Mouse (Mus musculus) mammary gland, adult 2 months (tissue): ENCODE data around the gene Wipf2. TPM values are rescaled to one million over a fixed set of nuclear protein-coding genes. Genes with fewer than 3 reads are reported as not detected.

Source experiments
- polyA plus RNA-seq: library from polyadenylated mRNA; depleted of rRNA; stranded (reverse); fragments of >200 nt; gene quantifications from 2 replicates; pipeline ENCODE4 v1.2.3, GENCODE M21; 2012; ENCODE audit warnings: low replicate concordance; rRNA removed

The Wipf2 gene
- polyA plus RNA-seq, result 10.4 and 20.9 TPM in 2 replicates

DNA sequence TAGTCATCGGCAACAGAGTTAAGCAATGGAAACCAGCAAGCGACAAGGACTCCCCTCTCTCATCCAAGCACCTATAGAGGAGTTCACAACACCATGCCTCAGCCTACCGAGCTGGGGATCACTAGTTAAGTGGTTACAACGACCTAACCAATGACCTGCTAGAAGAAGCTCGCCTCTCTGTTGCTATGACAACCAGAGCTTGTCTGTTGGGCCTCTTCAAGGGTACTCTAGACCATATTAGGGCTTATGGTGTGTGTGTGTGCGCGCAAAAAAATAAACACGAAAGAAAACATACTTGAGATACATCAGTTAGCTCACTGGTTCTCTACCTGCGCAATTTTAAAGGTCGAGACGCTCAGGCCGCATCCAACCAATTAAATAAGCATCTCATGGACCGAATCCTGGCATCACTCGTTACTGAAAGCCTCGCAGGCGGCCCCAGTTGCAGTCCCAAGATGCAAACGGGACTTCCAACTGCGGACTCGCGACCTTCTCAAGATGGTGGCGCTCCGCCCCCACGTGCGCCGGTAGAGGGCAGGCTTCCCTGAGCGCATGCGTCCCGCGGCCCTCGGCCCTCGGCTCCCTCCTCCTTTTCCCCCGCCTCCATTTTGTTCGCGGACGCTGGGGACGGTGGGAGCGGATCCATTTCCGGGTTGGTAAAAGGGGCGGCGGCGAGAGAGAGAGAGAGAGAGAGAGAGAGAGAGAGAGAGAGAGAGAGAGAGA is at the start of gene Wipf2:
Wipf2 (plus strand) TSS at position 611 of the 723 bp plus-strand sequence.

DNA sequence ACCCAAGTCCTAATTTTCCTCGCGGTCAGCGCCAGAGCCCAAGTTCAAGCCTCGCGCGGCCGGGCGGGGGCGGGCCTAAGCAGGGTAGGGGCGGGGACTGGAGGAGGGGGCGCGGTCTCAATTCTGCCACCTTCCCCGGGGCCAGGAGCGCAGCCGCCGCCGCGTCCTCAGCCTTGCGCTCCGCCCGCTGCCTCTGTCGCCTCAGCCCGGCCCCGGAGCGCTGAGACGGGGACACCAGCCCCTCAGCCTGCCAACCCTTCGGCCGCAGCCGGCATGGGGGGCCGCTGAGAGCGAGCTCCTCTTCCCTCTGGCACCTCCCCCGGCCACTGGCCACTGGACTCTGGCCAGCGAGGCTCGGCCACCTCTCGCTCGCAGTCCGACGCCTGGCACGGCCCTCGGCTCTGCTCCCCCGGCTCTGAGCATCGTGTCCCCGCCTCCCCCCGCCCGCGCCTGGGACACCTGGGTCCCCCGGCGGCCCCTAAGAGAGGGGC is 26.7 kb upstream of the Wipf2 start, which contains the start of gene Rapgefl1:
Rapgefl1 (plus strand) TSS at position 135 of the 491 bp plus-strand sequence.

GRCm38 (mm10) chr11:98907437-98908173 is 44.2 kb downstream of the Wipf2 start, which contains the start of gene Cdc6:
Cdc6 (plus strand) TSS chr11:98907801.

DNA sequence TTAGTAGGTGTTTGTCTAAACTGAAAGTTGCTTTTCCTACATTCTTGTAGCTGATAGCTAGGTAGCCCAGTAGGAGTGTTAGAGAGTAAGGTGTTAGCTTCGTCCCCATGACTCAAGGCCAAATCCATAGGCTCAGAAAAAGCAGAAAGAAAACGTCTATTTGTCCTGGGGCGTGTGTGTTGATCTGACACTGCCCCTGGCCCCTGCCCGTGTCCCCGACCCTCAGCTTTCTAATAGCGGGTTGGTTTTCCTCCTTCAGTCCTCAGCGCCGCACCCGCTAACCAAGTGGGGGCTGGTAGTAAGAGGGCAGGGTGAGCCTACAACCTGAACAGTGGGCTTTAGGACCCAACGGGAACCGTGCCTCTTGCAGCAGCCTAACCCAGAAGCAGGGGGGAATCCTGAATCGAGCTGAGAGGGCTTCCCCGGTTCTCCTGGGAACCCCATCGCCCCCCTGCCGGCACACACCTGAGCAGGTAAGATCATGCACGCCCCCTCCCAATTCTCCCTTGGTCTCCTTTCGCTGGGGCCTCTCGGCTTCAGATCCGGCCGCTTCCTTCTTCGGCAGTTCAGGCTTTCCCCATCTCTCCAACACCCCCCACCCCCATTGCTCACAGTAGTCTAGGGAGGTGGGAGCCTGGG is 64.1 kb downstream of the Wipf2 start, which contains the start of gene Rara:
Rara (plus strand) TSS at position 381 of the 639 bp plus-strand sequence.

Other genes starting within 250 kb of the Wipf2 start
- not detected in 2 replicates for gene Gm12355, start 238.0 kb upstream of the Wipf2 start, polyA plus RNA-seq
- 0.52 TPM in 1 of 2 replicates, not detected in the other for gene Gsdma3, start 237.3 kb upstream of the Wipf2 start, polyA plus RNA-seq
- gene Gsdma2, start 216.9 kb upstream of the Wipf2 start, polyA plus RNA-seq, result not detected in 2 replicates
- 0.05 and 0.52 TPM in 2 replicates for gene Gsdma, start 199.3 kb upstream of the Wipf2 start, polyA plus RNA-seq
- 169 and 195 TPM in 2 replicates for gene Psmd3, start 181.1 kb upstream of the Wipf2 start, polyA plus RNA-seq
- gene Csf3, start 162.4 kb upstream of the Wipf2 start, polyA plus RNA-seq, result 1.1 and 1.7 TPM in 2 replicates
- 75.8 and 98.2 TPM in 2 replicates for gene Med24, start 134.2 kb upstream of the Wipf2 start, polyA plus RNA-seq
- 88.4 and 134 TPM in 2 replicates for gene Thra, start 123.0 kb upstream of the Wipf2 start, polyA plus RNA-seq
- 163 and 226 TPM in 2 replicates for gene Nr1d1, start 88.3 kb upstream of the Wipf2 start, polyA plus RNA-seq
- 38.4 and 55.7 TPM in 2 replicates for gene Msl1, start 68.1 kb upstream of the Wipf2 start, polyA plus RNA-seq
- 37.2 and 39.8 TPM in 2 replicates for gene Casc3, start 58.7 kb upstream of the Wipf2 start, polyA plus RNA-seq
- 11.6 and 16.3 TPM in 2 replicates for gene Rapgefl1, start 26.9 kb upstream of the Wipf2 start, polyA plus RNA-seq
- 0.30 and 0.56 TPM in 2 replicates for gene Cdc6, start 44.2 kb downstream of the Wipf2 start, polyA plus RNA-seq
- gene Rara, start 64.2 kb downstream of the Wipf2 start, polyA plus RNA-seq, result 29.7 and 75.4 TPM in 2 replicates
- 0.14 and 1.6 TPM in 2 replicates for gene Gjd3, start 119.4 kb downstream of the Wipf2 start, polyA plus RNA-seq
- 1.7 and 2.0 TPM in 2 replicates for gene Top2a, start 160.6 kb downstream of the Wipf2 start, polyA plus RNA-seq
- gene Igfbp4, start 177.6 kb downstream of the Wipf2 start, polyA plus RNA-seq, result 630 and 848 TPM in 2 replicates
- gene Tns4, start 225.7 kb downstream of the Wipf2 start, polyA plus RNA-seq, result 8.4 and 12.1 TPM in 2 replicates